Mouse (Mus musculus): ENCODE data around the gene Dop1b. TPM values are rescaled to one million over a fixed set of nuclear protein-coding genes. Genes with fewer than 3 reads are reported as not detected.
A peak's percentile ranks its signal among the peaks of the same experiment; 100 is the strongest.

Dop1b gene
- polyA plus RNA-seq, 1 experiment = 35.5 TPM

DNA sequence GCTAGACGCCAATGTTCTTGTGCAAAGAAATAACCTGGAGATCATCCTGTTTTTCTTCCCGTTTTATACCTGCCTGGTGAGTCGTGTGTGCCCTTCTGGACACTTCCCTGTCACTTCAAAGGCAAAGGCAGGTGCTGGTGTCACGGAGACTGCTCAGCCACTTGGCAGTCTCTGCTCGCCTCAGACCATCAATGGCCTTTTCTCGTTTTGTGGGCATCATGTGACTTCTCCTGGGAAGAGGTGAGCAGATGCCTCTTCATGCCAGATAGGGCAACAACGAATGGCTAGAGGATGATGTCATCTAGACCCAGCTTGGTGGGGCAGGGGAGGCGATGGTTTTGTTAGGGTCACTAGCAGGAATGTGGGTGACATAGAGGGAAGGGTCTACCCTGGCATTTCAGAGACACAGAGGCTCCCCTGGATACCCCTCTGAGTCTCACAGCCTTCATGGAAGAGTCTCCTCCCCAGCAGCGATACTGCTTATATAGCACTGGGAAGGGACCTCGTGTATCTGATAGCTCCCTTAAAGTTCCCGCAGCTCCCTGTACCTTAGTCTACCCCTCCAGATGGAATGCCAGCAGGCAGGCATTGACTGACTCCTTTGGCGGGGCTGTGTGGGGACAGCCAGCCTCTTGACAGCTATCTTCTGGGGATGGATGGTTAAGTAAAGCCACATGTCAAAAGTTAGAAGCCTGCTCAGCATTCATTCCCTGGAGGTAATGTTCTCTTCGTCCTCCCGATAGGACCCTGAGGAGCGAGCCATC lies 37.6 kb downstream of the Dop1b start:
- Histone ChIP-seq H3K4me1 (ENCODE audit: control insufficient read depth, insufficient read depth, insufficient read length) (no peaks in the 10 kb centered on the region), H3K27me3 (ENCODE audit: control insufficient read depth, insufficient read depth, low read length) (no peaks in the 10 kb centered on the region), H3K36me3 (ENCODE audit: control insufficient read depth, insufficient read depth, low read length) (peaks cover 7% of the 10 kb centered on the region), H3K4me3 (ENCODE audit: extremely low read depth, insufficient read depth, insufficient read length) (no peak overlapping the region), H3K27ac (ENCODE audit: insufficient read depth, low read length) (no peak overlapping the region)
- DNase-seq (ENCODE audit: low read depth in 1 of 2, low spot score in 2 of 2) = no peak
- 91% methylated on average over 15 of the region's 15 CpGs for WGBS
- TF ChIP-seq CTCF (IDR thresholded peaks at IDR 0.05; ENCODE audit: extremely low read depth, insufficient read depth, insufficient read length, insufficient replicate concordance) = no peak
- TF ChIP-seq POLR2A (IDR thresholded peaks at IDR 0.05; ENCODE audit: low read depth, low read length) = no peak

DNA sequence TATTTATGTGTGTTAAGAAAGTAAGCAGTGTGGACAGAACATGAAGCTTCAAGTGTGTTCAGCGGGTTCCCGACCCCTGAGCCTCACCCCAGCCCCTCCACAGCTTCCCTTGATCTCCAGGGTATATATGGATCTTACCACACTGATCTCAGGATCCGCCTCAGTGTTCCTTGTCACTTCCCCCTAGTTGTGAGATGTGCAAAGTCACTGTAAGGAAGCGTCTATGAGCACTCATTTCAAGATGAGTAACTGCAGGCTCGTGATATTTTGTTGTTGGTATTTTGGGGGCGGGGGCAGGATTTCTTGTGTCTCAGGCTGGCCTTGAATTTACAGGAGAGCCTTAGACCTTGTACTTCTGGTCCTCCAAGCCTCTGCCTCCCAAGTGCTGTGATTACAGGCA lies 38.8 kb downstream of the Dop1b start:
- Histone ChIP-seq H3K36me3 (ENCODE audit: control insufficient read depth, insufficient read depth, low read length) (peaks cover 9% of the 10 kb centered on the region), H3K4me1 (ENCODE audit: control insufficient read depth, insufficient read depth, insufficient read length) (no peaks in the 10 kb centered on the region), H3K4me3 (ENCODE audit: extremely low read depth, insufficient read depth, insufficient read length) (no peak overlapping the region), H3K27ac (ENCODE audit: insufficient read depth, low read length) (no peak overlapping the region), H3K27me3 (ENCODE audit: control insufficient read depth, insufficient read depth, low read length) (no peaks in the 10 kb centered on the region)
- 75% methylated on average over 6 of the region's 6 CpGs for WGBS
- TF ChIP-seq POLR2A (IDR thresholded peaks at IDR 0.05; ENCODE audit: low read depth, low read length) (no peak), CTCF (IDR thresholded peaks at IDR 0.05; ENCODE audit: extremely low read depth, insufficient read depth, insufficient read length, insufficient replicate concordance) (no peak)
- no peak for DNase-seq (ENCODE audit: low read depth in 1 of 2, low spot score in 2 of 2)

DNA sequence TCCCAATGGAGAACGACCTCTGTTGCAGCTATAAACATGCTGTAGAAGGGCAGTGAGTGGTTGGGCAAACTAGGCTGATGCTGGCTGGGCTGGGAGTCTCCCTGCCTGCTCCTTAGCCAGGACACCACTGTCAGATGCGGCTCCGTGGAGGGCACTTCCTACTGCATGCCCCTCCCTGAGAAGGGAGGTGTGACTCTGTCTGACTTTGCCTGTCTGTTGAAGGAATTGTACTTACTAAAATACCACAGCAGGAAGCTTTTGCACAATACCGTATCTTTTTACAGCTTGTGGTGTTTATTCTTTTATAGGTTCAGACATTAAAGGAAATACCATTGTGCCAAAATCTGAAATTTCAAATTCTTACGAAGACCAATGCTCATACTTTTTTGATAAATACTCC lies 40.1 kb downstream of the Dop1b start:
- no peak for DNase-seq (ENCODE audit: low read depth in 1 of 2, low spot score in 2 of 2)
- H3K4me1 ChIP-seq (ENCODE audit: control insufficient read depth, insufficient read depth, insufficient read length) = no peaks in the 10 kb centered on the region
- no peak for TF ChIP-seq POLR2A (IDR thresholded peaks at IDR 0.05; ENCODE audit: low read depth, low read length)
- TF ChIP-seq CTCF (IDR thresholded peaks at IDR 0.05; ENCODE audit: extremely low read depth, insufficient read depth, insufficient read length, insufficient replicate concordance) = no peak
- no peak overlapping the region for H3K27ac ChIP-seq (ENCODE audit: insufficient read depth, low read length)
- WGBS = 33% methylated on average over 5 of the region's 5 CpGs
- H3K36me3 ChIP-seq (ENCODE audit: control insufficient read depth, insufficient read depth, low read length) = peaks cover 13% of the 10 kb centered on the region
- no peak overlapping the region for H3K4me3 ChIP-seq (ENCODE audit: extremely low read depth, insufficient read depth, insufficient read length)
- H3K27me3 ChIP-seq (ENCODE audit: control insufficient read depth, insufficient read depth, low read length) = no peaks in the 10 kb centered on the region

DNA sequence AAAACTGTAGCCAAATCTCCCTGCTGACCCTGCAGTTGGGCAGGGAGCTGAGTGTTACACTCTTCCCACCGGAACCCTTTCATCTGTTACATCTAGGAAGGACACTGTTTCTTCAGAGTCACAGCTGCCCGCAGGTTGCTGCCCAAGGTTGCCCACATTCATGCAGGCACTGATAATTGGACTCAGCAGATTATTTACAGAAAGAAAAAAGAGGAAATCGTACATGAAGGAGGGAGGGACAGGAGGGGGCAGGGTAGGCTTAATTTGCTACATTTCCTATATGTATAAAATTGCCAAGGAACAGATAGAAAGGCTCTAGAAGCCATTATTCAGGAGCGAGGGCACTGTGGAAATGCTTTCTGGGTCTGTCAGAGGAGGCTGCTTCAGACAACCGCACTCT lies 44.9 kb downstream of the Dop1b start:
- Histone ChIP-seq H3K27me3 (ENCODE audit: control insufficient read depth, insufficient read depth, low read length) (no peaks in the 10 kb centered on the region), H3K4me1 (ENCODE audit: control insufficient read depth, insufficient read depth, insufficient read length) (no peaks in the 10 kb centered on the region), H3K27ac (ENCODE audit: insufficient read depth, low read length) (no peak overlapping the region), H3K4me3 (ENCODE audit: extremely low read depth, insufficient read depth, insufficient read length) (no peak overlapping the region), H3K36me3 (ENCODE audit: control insufficient read depth, insufficient read depth, low read length) (peaks cover 33% of the 10 kb centered on the region)
- TF ChIP-seq POLR2A (IDR thresholded peaks at IDR 0.05; ENCODE audit: low read depth, low read length) (no peak), CTCF (IDR thresholded peaks at IDR 0.05; ENCODE audit: extremely low read depth, insufficient read depth, insufficient read length, insufficient replicate concordance) (no peak)
- DNase-seq (ENCODE audit: low read depth in 1 of 2, low spot score in 2 of 2) = no peak
- 68% methylated on average over 5 of the region's 5 CpGs for WGBS

DNA sequence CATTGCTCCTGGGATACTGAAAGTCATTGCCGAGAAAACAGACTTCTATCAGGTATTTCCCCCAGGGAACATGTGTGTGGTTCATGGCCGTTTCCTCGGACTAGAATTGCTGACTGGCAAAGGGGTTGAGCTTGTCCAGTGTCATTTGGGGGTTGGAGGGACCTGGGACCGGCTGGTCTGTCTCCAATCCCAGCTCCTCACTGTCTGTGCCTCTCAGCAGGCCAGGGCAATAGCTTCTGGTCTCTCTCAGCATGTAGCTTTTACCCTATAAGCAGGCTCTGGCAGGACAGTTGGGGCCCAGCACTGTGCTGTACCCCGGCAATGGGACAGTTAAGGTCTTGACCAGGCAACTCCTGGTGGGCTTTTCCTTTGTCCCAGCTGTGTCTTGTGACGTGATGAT lies 51.7 kb downstream of the Dop1b start:
- peaks cover 9% of the 10 kb centered on the region; the same call in 1 of the 2 replicates for H3K4me1 ChIP-seq (ENCODE audit: control insufficient read depth, insufficient read depth, insufficient read length)
- peaks cover 38% of the 10 kb centered on the region for H3K36me3 ChIP-seq (ENCODE audit: control insufficient read depth, insufficient read depth, low read length)
- TF ChIP-seq POLR2A (IDR thresholded peaks at IDR 0.05; ENCODE audit: low read depth, low read length) (no peak), CTCF (IDR thresholded peaks at IDR 0.05; ENCODE audit: extremely low read depth, insufficient read depth, insufficient read length, insufficient replicate concordance) (no peak)
- no peak for DNase-seq (ENCODE audit: low read depth in 1 of 2, low spot score in 2 of 2)
- no peak overlapping the region for H3K4me3 ChIP-seq (ENCODE audit: extremely low read depth, insufficient read depth, insufficient read length)
- WGBS = 95% methylated on average over 6 of the region's 6 CpGs
- no peak overlapping the region for H3K27ac ChIP-seq (ENCODE audit: insufficient read depth, low read length)
- no peaks in the 10 kb centered on the region for H3K27me3 ChIP-seq (ENCODE audit: control insufficient read depth, insufficient read depth, low read length)

DNA sequence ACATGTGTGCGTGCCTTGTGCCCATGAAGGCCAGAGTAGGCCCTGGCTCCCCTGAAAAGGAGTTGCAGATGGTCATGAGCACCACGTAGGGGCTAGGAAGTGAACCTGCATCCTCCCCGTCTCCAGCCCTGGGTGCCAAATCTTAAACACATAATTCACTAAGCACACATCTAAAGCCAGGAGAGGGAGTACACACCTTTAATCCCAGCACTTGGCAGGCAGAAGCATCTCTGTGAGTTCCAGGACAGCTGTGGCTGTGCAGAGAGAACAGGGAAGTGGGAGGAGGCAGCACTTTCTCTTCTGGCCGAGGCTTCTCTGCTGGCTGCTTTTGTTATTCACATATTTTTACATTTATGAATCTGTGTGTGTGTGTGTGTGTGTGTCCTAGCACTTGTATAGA lies 52.9 kb downstream of the Dop1b start:
- peaks cover 35% of the 10 kb centered on the region for H3K36me3 ChIP-seq (ENCODE audit: control insufficient read depth, insufficient read depth, low read length)
- whole genome bisulfite sequencing = 75% methylated on average over 4 of the region's 4 CpGs
- H3K27me3 ChIP-seq (ENCODE audit: control insufficient read depth, insufficient read depth, low read length) = no peaks in the 10 kb centered on the region
- DNase-seq (ENCODE audit: low read depth in 1 of 2, low spot score in 2 of 2) = no peak
- H3K27ac ChIP-seq (ENCODE audit: insufficient read depth, low read length) = no peak overlapping the region
- no peak overlapping the region for H3K4me3 ChIP-seq (ENCODE audit: extremely low read depth, insufficient read depth, insufficient read length)
- H3K4me1 ChIP-seq (ENCODE audit: control insufficient read depth, insufficient read depth, insufficient read length) = peaks cover 9% of the 10 kb centered on the region; the same call in 1 of the 2 replicates
- TF ChIP-seq CTCF (IDR thresholded peaks at IDR 0.05; ENCODE audit: extremely low read depth, insufficient read depth, insufficient read length, insufficient replicate concordance) (no peak), POLR2A (IDR thresholded peaks at IDR 0.05; ENCODE audit: low read depth, low read length) (no peak)

DNA sequence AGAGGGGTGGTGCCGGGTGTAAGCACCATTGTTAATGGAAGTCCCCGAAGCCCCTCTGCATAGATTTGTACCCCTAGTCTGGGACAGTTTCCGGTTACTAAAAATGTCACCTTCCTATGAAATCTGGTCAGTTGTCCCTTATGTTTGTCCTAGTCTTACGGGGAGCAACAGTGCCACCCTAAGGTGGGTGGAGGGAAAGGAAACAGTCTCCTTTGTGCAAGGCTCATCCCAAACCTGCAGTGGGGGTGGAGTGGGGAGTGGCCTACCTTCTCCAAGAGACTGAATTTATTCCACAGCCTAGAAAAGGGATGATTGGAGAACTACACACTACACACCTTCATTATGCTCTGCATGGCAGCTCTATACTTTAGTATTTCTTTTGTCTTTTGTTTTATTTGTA lies 55.3 kb downstream of the Dop1b start:
- H3K4me3 ChIP-seq (ENCODE audit: extremely low read depth, insufficient read depth, insufficient read length) = no peak overlapping the region
- H3K36me3 ChIP-seq (ENCODE audit: control insufficient read depth, insufficient read depth, low read length) = peaks cover 45% of the 10 kb centered on the region
- DNase-seq (ENCODE audit: low read depth in 1 of 2, low spot score in 2 of 2) = peak in 1 of 2 experiments; percentile 42
- H3K27ac ChIP-seq (ENCODE audit: insufficient read depth, low read length) = no peak overlapping the region
- TF ChIP-seq CTCF (IDR thresholded peaks at IDR 0.05; ENCODE audit: extremely low read depth, insufficient read depth, insufficient read length, insufficient replicate concordance) (no peak), POLR2A (IDR thresholded peaks at IDR 0.05; ENCODE audit: low read depth, low read length) (no peak)
- WGBS = 65% methylated on average over 4 of the region's 4 CpGs
- peaks cover 9% of the 10 kb centered on the region; the same call in 1 of the 2 replicates for H3K4me1 ChIP-seq (ENCODE audit: control insufficient read depth, insufficient read depth, insufficient read length)
- H3K27me3 ChIP-seq (ENCODE audit: control insufficient read depth, insufficient read depth, low read length) = no peaks in the 10 kb centered on the region

Data from spleen, adult 2 months (tissue).